Mouse (Mus musculus): ENCODE results near the gene Fam81b.
"Not testable (repeated sequence)": the region's sequence is repeated elsewhere in the genome, so short reads cannot be mapped to it uniquely, and the experiment has no call there.

Fam81b gene

GRCm38 (mm10) chr13:76304637-76305122, at the start of gene Fam81b:
Fam81b (minus strand) TSS chr13:76305072.
- DNase-seq = no peak

- not testable (repeated sequence) for DNase-seq
Measured at GRCm38 (mm10) chr13:76345941-76346340, 41.1 kb upstream of the Fam81b start.

GRCm38 (mm10) chr13:76318635-76319034, 13.8 kb upstream of the Fam81b start:
- DNase-seq = no peak

GRCm38 (mm10) chr13:76311580-76311979, 6.7 kb upstream of the Fam81b start:
- DNase-seq = no peak

GRCm38 (mm10) chr13:76308811-76309210, 3.9 kb upstream of the Fam81b start:
- DNase-seq = no peak

- no peak for DNase-seq
Measured at GRCm38 (mm10) chr13:76305655-76306365, 938 bp upstream of the Fam81b start.

GRCm38 (mm10) chr13:76305241-76305640, 369 bp upstream of the Fam81b start:
- no peak for DNase-seq

- DNase-seq = no peak
Measured at GRCm38 (mm10) chr13:76304201-76304600, 671 bp downstream of the Fam81b start.

GRCm38 (mm10) chr13:76303160-76303559, 1.7 kb downstream of the Fam81b start:
- no peak for DNase-seq

- no peak for DNase-seq
Measured at GRCm38 (mm10) chr13:76302056-76302455, 2.8 kb downstream of the Fam81b start.

- no peak for DNase-seq
Measured at GRCm38 (mm10) chr13:76292050-76292449, 12.8 kb downstream of the Fam81b start.

- no peak for DNase-seq
Measured at GRCm38 (mm10) chr13:76284597-76284996, 20.3 kb downstream of the Fam81b start.

- no peak for DNase-seq
Measured at GRCm38 (mm10) chr13:76264361-76265026, 40.4 kb downstream of the Fam81b start.

GRCm38 (mm10) chr13:76258766-76259165, 46.1 kb downstream of the Fam81b start:
- DNase-seq = no peak

- DNase-seq = peak; percentile 2
Measured at GRCm38 (mm10) chr13:76256350-76256749, 48.5 kb downstream of the Fam81b start.

GRCm38 (mm10) chr13:76250092-76250491, 54.8 kb downstream of the Fam81b start:
- DNase-seq = no peak

GRCm38 (mm10) chr13:76249066-76249465, 55.8 kb downstream of the Fam81b start:
- DNase-seq = no peak

GRCm38 (mm10) chr13:76215397-76215796, 89.5 kb downstream of the Fam81b start:
- DNase-seq = no peak

GRCm38 (mm10) chr13:76214928-76215327, 89.9 kb downstream of the Fam81b start:
- DNase-seq = no peak

- no peak for DNase-seq
Measured at GRCm38 (mm10) chr13:76199943-76200342, 104.9 kb downstream of the Fam81b start.

GRCm38 (mm10) chr13:76197297-76197848, 107.5 kb downstream of the Fam81b start:
- DNase-seq = no peak

- no peak for DNase-seq
Measured at GRCm38 (mm10) chr13:76195431-76196138, 109.3 kb downstream of the Fam81b start.

GRCm38 (mm10) chr13:76194937-76195336, 109.9 kb downstream of the Fam81b start:
- DNase-seq = no peak
